16 mouse cellular contexts compared by ENCODE assay signal in genomic region chr4:57270991-57271390, GRCm38 (mm10). TPM values are rescaled to one million over a fixed set of nuclear protein-coding genes. Genes with fewer than 3 reads are reported as not detected.
A peak's percentile ranks its signal among the peaks of the same experiment; 100 is the strongest.
DNase-seq lines count a peak whose midpoint lies in the region; ATAC-seq and TF ChIP-seq lines count a peak whose summit lies in the region.
"Had no signal": no experiment of that assay in that cellular context is flagged by ENCODE, and none has a peak within 500 bp of the region (broad histone marks: within the 10 kb centered on the region; RNA-seq: fewer than 3 reads in every experiment).

No protein-coding gene starts in this region.

- H3K4me1 ChIP-seq in forebrain, postnatal 0 days (ENCODE audit: insufficient read depth), result no peaks in the 10 kb centered on the region
- 0 out of 2 replicates have a peak, but pooled peaks cover 3% of the 10 kb centered on the region for H3K4me1 ChIP-seq in forebrain, embryonic 11.5 days (replicated peaks; ENCODE audit: control insufficient read depth, insufficient read depth, low read length)

- intact Hi-C loops in left cerebral cortex, adult 2 months (cut with DNase I), result loop anchor here (10.0 kb wide), 1 partner anchor 126 kb away; the partner anchor contains the start of gene Epb41l4b
- intact Hi-C loops in left cerebral cortex, postnatal 4 days (cut with DNase I), result no loop called here

- no peak for ATAC-seq in forebrain, postnatal 0 days
- no peak for ATAC-seq in forebrain, embryonic 11.5 days (replicated peaks; ENCODE audit: low FRiP score)

- H3K27me3 ChIP-seq in forebrain, postnatal 0 days (ENCODE audit: insufficient read depth, low read length), result no peaks in the 10 kb centered on the region
- no peaks in the 10 kb centered on the region for H3K27me3 ChIP-seq in forebrain, embryonic 11.5 days (ENCODE audit: control insufficient read depth, insufficient read depth, low read length)
- H3K27me3 ChIP-seq: hindbrain, embryonic 15.5 days; kidney, embryonic 15.5 days; midbrain, embryonic 12.5 days had no signal

- no peak overlapping the region for H3K4me3 ChIP-seq in forebrain, postnatal 0 days (ENCODE audit: low read depth, low read length)
- H3K4me3 ChIP-seq in forebrain, embryonic 11.5 days (ENCODE audit: low read depth, low read length), result no peak overlapping the region
- no peak overlapping the region for H3K4me3 ChIP-seq in left cerebral cortex, adult 2 months
- H3K4me3 ChIP-seq: embryonic facial prominence, embryonic 10.5 days; hindbrain, embryonic 15.5 days; kidney, embryonic 15.5 days; limb, embryonic 10.5 days; midbrain, embryonic 12.5 days had no signal

- peak; percentile 31; the same call in 1 of the 2 replicates for TF ChIP-seq CTCF in forebrain, postnatal 0 days (IDR thresholded peaks at IDR 0.05; ENCODE audit: low read depth)
- peak; percentile 40 for TF ChIP-seq CTCF in left cerebral cortex, adult 2 months (IDR thresholded peaks at IDR 0.05)

- no peaks in the 10 kb centered on the region for H3K36me3 ChIP-seq in forebrain, postnatal 0 days (ENCODE audit: insufficient read depth)
- no peaks in the 10 kb centered on the region for H3K36me3 ChIP-seq in forebrain, embryonic 11.5 days (ENCODE audit: control insufficient read depth, insufficient read depth, low read length)
- H3K36me3 ChIP-seq: embryonic facial prominence, embryonic 10.5 days; hindbrain, embryonic 15.5 days; limb, embryonic 10.5 days; midbrain, embryonic 12.5 days had no signal

- WGBS in forebrain, postnatal 0 days, result 87% methylated on average over 8 of the region's 8 CpGs
- 86% methylated on average over 8 of the region's 8 CpGs for WGBS in forebrain, embryonic 11.5 days

- H3K9ac ChIP-seq in forebrain, postnatal 0 days, result no peak overlapping the region
- no peak overlapping the region for H3K9ac ChIP-seq in forebrain, embryonic 11.5 days (ENCODE audit: low read length)
- H3K9ac ChIP-seq: hindbrain, embryonic 15.5 days; kidney, embryonic 15.5 days; midbrain, embryonic 12.5 days had no signal

- H3K9me3 ChIP-seq in forebrain, postnatal 0 days (ENCODE audit: low read length), result no peaks in the 10 kb centered on the region
- H3K9me3 ChIP-seq in forebrain, embryonic 11.5 days (ENCODE audit: control insufficient read depth, low read length), result no peaks in the 10 kb centered on the region
- H3K9me3 ChIP-seq: embryonic facial prominence, embryonic 10.5 days; hindbrain, embryonic 15.5 days; kidney, embryonic 15.5 days; limb, embryonic 10.5 days; midbrain, embryonic 12.5 days had no signal

- DNase-seq in forebrain, postnatal 0 days, result no peak
- DNase-seq in forebrain, embryonic 11.5 days (ENCODE audit: low spot score), result no peak
- no peak for DNase-seq in left cerebral cortex, adult 2 months (ENCODE audit: extremely low spot score in 1 of 2, low spot score in 2 of 2)
- DNase-seq in left cerebral cortex, postnatal 4 days, result no peak
- peak; percentile 32 for DNase-seq in right cerebral cortex, postnatal 4 days
- DNase-seq in right cerebral cortex, adult 2 months (ENCODE audit: low spot score in 2 of 2), result no peak
- no peak for DNase-seq in urinary bladder, adult 18-20 months (ENCODE audit: low spot score in 2 of 2)
- no peak for DNase-seq in Muller cell, postnatal 12 days (ENCODE audit: inconsistent ontology term)
- DNase-seq: adrenal gland, postnatal 10 days; heart, postnatal 10 days; thymus, postnatal 25 days had no signal

- H3K27ac ChIP-seq in forebrain, postnatal 0 days (ENCODE audit: low read depth, low read length), result no peak overlapping the region
- H3K27ac ChIP-seq in forebrain, embryonic 11.5 days (ENCODE audit: low read depth, low read length), result no peak overlapping the region
- no peak overlapping the region for H3K27ac ChIP-seq in left cerebral cortex, adult 2 months
- H3K27ac ChIP-seq: embryonic facial prominence, embryonic 10.5 days; hindbrain, embryonic 15.5 days; kidney, embryonic 15.5 days; limb, embryonic 10.5 days; midbrain, embryonic 12.5 days had no signal

- no peak overlapping the region for H3K4me2 ChIP-seq in forebrain, postnatal 0 days (ENCODE audit: low read depth)
- no peak overlapping the region for H3K4me2 ChIP-seq in forebrain, embryonic 11.5 days (ENCODE audit: low read depth, low read length, severe bottlenecking)
- H3K4me2 ChIP-seq: hindbrain, embryonic 15.5 days; kidney, embryonic 15.5 days; midbrain, embryonic 12.5 days had no signal

RNA-seq across cellular contexts. Expression of gene Ptpn3, which starts 30.6 kb away (rescaled TPM):
- 1.8 and 5.7 TPM in 2 replicates for total RNA-seq in forebrain, postnatal 0 days (2014; rRNA removed)
- 0.92 and 1.2 TPM in 2 replicates for polyA plus RNA-seq in forebrain, postnatal 0 days (2015; fragmentation: Nextera tagmentation; extraction: Ambion mirVana)
- polyA plus RNA-seq in forebrain, embryonic 11.5 days (2014; fragmentation: Nextera tagmentation; extraction: Ambion mirVana), result 0.81 TPM in 2 replicates
- total RNA-seq in left cerebral cortex, adult 2 months (2021), result 10 to 100 TPM; 68.4 to 77.7 TPM
- total RNA-seq in left cerebral cortex, postnatal 4 days (2021), result 10 to 100 TPM in 1 of 2 experiments, 1 to 10 TPM in 1; 9.6 to 12.1 TPM

Comparison
In these comparisons a context has a peak if more than half of its experiments do, and no peak if none do; other contexts are left out.
1. RNA of gene Ptpn3, which starts 30.6 kb away (total RNA-seq): 68.4 to 77.7 TPM in left cerebral cortex, adult 2 months; 9.6 to 12.1 TPM in left cerebral cortex, postnatal 4 days and 1.8 to 5.7 TPM in forebrain, postnatal 0 days; every median in the first group is over 4 times any median in the second.